11 mouse cellular contexts compared by ENCODE assay signal in genomic region chr8:109311484-109312210, GRCm38 (mm10).
A peak's percentile ranks its signal among the peaks of the same experiment; 100 is the strongest.
DNase-seq lines count a peak whose midpoint lies in the region; ATAC-seq and TF ChIP-seq lines count a peak whose summit lies in the region.
"Had no signal": no experiment of that assay in that cellular context is flagged by ENCODE, and none has a peak within 500 bp of the region (broad histone marks: within the 10 kb centered on the region; RNA-seq: fewer than 3 reads in every experiment).

No protein-coding gene starts in this region.

- 42% methylated on average over 17 of the region's 17 CpGs for WGBS in embryonic facial prominence, embryonic 13.5 days
- 16% methylated on average over 17 of the region's 17 CpGs for WGBS in hindbrain, embryonic 14.5 days
- 13% methylated on average over 17 of the region's 17 CpGs for WGBS in midbrain, embryonic 14.5 days
- 85% methylated on average over 17 of the region's 17 CpGs for WGBS in thymus, adult 2 months

- TF ChIP-seq POLR2A in brain, embryonic 14.5 days (IDR thresholded peaks at IDR 0.05; ENCODE audit: borderline replicate concordance, extremely low read depth, insufficient read depth, insufficient read length, poor library complexity, severe bottlenecking) = no peak
- no peak for TF ChIP-seq POLR2A in thymus, adult 2 months (IDR thresholded peaks at IDR 0.05; ENCODE audit: control insufficient read depth, extremely low read depth, insufficient read depth, low read length, poor library complexity)

- no peak overlapping the region for H3K9ac ChIP-seq in embryonic facial prominence, embryonic 13.5 days
- no peak overlapping the region for H3K9ac ChIP-seq in hindbrain, embryonic 14.5 days
- peak overlapping the region; percentile 26; the same call in 1 of the 2 replicates for H3K9ac ChIP-seq in midbrain, embryonic 14.5 days (replicated peaks; ENCODE audit: low read length)

- no peak for ATAC-seq in embryonic facial prominence, embryonic 13.5 days (ENCODE audit: insufficient number of reproducible peaks, insufficient read depth, low FRiP score, low TSS enrichment, low read depth)
- ATAC-seq in hindbrain, embryonic 14.5 days (ENCODE audit: low FRiP score) = peak; percentile 43
- no peak for ATAC-seq in midbrain, embryonic 14.5 days (ENCODE audit: low FRiP score, low TSS enrichment)
- no peak for ATAC-seq in CD4-positive, CD25-positive, alpha-beta regulatory T cell, adult 4 months

- no peaks in the 10 kb centered on the region for H3K36me3 ChIP-seq in embryonic facial prominence, embryonic 13.5 days
- no peaks in the 10 kb centered on the region for H3K36me3 ChIP-seq in hindbrain, embryonic 14.5 days (replicated peaks; ENCODE audit: control insufficient read depth, insufficient read depth)
- H3K36me3 ChIP-seq in midbrain, embryonic 14.5 days (ENCODE audit: control insufficient read depth, insufficient read depth, low read length) = no peaks in the 10 kb centered on the region
- no peaks in the 10 kb centered on the region for H3K36me3 ChIP-seq in thymus, adult 2 months (ENCODE audit: control insufficient read depth, insufficient read depth, low read length)

- H3K4me2 ChIP-seq in embryonic facial prominence, embryonic 13.5 days = peak overlapping the region; percentile 27; the same call in 1 of the 2 replicates
- H3K4me2 ChIP-seq in hindbrain, embryonic 14.5 days (replicated peaks) = peak overlapping the region; percentile 29
- H3K4me2 ChIP-seq in midbrain, embryonic 14.5 days (ENCODE audit: low read length) = peak overlapping the region; percentile 23

- peak; percentile 81 for DNase-seq in brain, embryonic 14.5 days (ENCODE audit: low read depth)
- no peak for DNase-seq in hindbrain, embryonic 14.5 days (ENCODE audit: low spot score)
- DNase-seq in midbrain, embryonic 14.5 days = peak; percentile 64
- no peak for DNase-seq in right cerebral cortex, postnatal 4 days
- DNase-seq in thymus, adult 2 months = no peak
- no peak for DNase-seq in adrenal gland, postnatal 14 days
- DNase-seq: heart, adult 18-20 months; left cerebral cortex, postnatal 4 days had no signal

- no peak overlapping the region for H3K27ac ChIP-seq in embryonic facial prominence, embryonic 13.5 days
- peak overlapping the region; percentile 71 for H3K27ac ChIP-seq in hindbrain, embryonic 14.5 days
- peak overlapping the region; percentile 87 for H3K27ac ChIP-seq in midbrain, embryonic 14.5 days (replicated peaks; ENCODE audit: low read depth, low read length)
- H3K27ac ChIP-seq in thymus, adult 2 months (ENCODE audit: control insufficient read depth, insufficient read depth, low read length) = no peak overlapping the region
- H3K27ac ChIP-seq: stomach, postnatal 0 days had no signal

- no peak for TF ChIP-seq CTCF in brain, embryonic 14.5 days (IDR thresholded peaks at IDR 0.05; ENCODE audit: borderline replicate concordance, extremely low read depth, insufficient read depth, insufficient read length)
- no peak for TF ChIP-seq CTCF in thymus, adult 2 months (IDR thresholded peaks at IDR 0.05; ENCODE audit: borderline replicate concordance, control insufficient read depth, extremely low read depth, insufficient read depth, low read length, poor library complexity)

- H3K9me3 ChIP-seq in embryonic facial prominence, embryonic 13.5 days = no peaks in the 10 kb centered on the region
- H3K9me3 ChIP-seq in hindbrain, embryonic 14.5 days (ENCODE audit: control insufficient read depth, low read length) = no peaks in the 10 kb centered on the region
- 0 out of 2 replicates have a peak, but pooled peaks cover 3% of the 10 kb centered on the region for H3K9me3 ChIP-seq in midbrain, embryonic 14.5 days (ENCODE audit: control insufficient read depth, low read length)

- peaks cover 21% of the 10 kb centered on the region; the same call in 1 of the 2 replicates for H3K4me1 ChIP-seq in embryonic facial prominence, embryonic 13.5 days
- H3K4me1 ChIP-seq in hindbrain, embryonic 14.5 days (replicated peaks; ENCODE audit: control insufficient read depth, insufficient read depth, low read length) = peaks cover 26% of the 10 kb centered on the region
- peaks cover 38% of the 10 kb centered on the region for H3K4me1 ChIP-seq in midbrain, embryonic 14.5 days (ENCODE audit: control insufficient read depth, insufficient read depth, low read length)
- no peaks in the 10 kb centered on the region for H3K4me1 ChIP-seq in thymus, adult 2 months (replicated peaks; ENCODE audit: control insufficient read depth, insufficient read depth, low read length)

- H3K27me3 ChIP-seq in embryonic facial prominence, embryonic 13.5 days = no peaks in the 10 kb centered on the region
- no peaks in the 10 kb centered on the region for H3K27me3 ChIP-seq in hindbrain, embryonic 14.5 days (ENCODE audit: control insufficient read depth, insufficient read depth, low read length)
- H3K27me3 ChIP-seq in midbrain, embryonic 14.5 days (ENCODE audit: control insufficient read depth, insufficient read depth, low read length) = no peaks in the 10 kb centered on the region
- no peaks in the 10 kb centered on the region for H3K27me3 ChIP-seq in thymus, adult 2 months (ENCODE audit: control insufficient read depth, insufficient read depth, low read length)

- H3K4me3 ChIP-seq in embryonic facial prominence, embryonic 13.5 days = no peak overlapping the region
- no peak overlapping the region for H3K4me3 ChIP-seq in hindbrain, embryonic 14.5 days (replicated peaks; ENCODE audit: low read length)
- no peak overlapping the region for H3K4me3 ChIP-seq in midbrain, embryonic 14.5 days (replicated peaks; ENCODE audit: low read depth, low read length)
- no peak overlapping the region for H3K4me3 ChIP-seq in thymus, adult 2 months (ENCODE audit: control insufficient read depth, insufficient read depth, low read length)

Comparison
In these comparisons a context has a peak if more than half of its experiments do, and no peak if none do; other contexts are left out.
1. DNase-seq: peak in brain, embryonic 14.5 days (single experiment) and midbrain, embryonic 14.5 days (single experiment); none in hindbrain, embryonic 14.5 days (single experiment), right cerebral cortex, postnatal 4 days (single experiment), thymus, adult 2 months (single experiment) and adrenal gland, postnatal 14 days (single experiment).
2. H3K27ac ChIP-seq: peak in hindbrain, embryonic 14.5 days (single experiment) and midbrain, embryonic 14.5 days (single experiment); none in embryonic facial prominence, embryonic 13.5 days (single experiment) and thymus, adult 2 months (single experiment).
3. Peak in every context shown above with its lines, with median percentiles within 50 percentile points of each other: H3K4me2 ChIP-seq.